Mouse (Mus musculus) hematopoietic stem cell, adult 5-6 weeks (primary cell): Measurements from ENCODE around the gene Dnajc1. TPM values are rescaled to one million over a fixed set of nuclear protein-coding genes. Genes with fewer than 3 reads are reported as not detected.

Source experiments
- ATAC-seq, 2 experiments: fragments of 125-278 bp in 1 of 2; replicated peaks in 1 of 2; 2 replicates each; pipeline ENCODE4 v1.8.0; 2016 to 2017; ENCODE audit warnings: inconsistent platforms in 2 of 2, mild to moderate bottlenecking in 2 of 2, moderate number of reproducible peaks in 2 of 2, low read depth in 1 of 2, moderate TSS enrichment in 1 of 2; ENCODE audit not compliant: low FRiP score in 2 of 2, poor library complexity in 2 of 2, severe bottlenecking in 2 of 2, insufficient read depth in 1 of 2, low TSS enrichment in 1 of 2
- total RNA-seq: library from RNA; stranded (forward); fragments of 172-1452, 232-1000 nt; gene quantifications from 2 replicates; pipeline ENCODE4 v1.2.3, GENCODE M21; 2017

Gene Dnajc1
- total RNA-seq, 1 experiment from 2014 or later: 103 TPM

DNA sequence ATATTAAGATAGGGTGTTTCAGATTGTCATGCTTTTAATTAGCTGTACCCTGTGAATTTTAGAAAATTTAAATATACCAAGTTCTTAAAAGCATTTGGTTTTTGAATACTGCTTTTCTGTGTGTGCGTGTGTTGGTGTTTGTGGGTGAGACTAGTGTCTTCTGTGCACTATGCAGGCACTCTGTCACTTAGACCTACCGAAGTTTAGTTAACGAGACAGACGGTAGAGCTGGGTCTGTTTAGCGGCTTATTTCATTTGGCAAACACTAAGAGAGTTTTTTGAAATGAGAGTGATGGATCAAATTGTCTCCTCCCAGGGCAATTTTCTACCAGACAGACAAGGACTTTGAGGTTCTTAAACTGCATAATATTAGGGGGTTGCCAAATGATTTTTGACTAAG lies 231.6 kb downstream of the Dnajc1 start:
- no peak for ATAC-seq

DNA sequence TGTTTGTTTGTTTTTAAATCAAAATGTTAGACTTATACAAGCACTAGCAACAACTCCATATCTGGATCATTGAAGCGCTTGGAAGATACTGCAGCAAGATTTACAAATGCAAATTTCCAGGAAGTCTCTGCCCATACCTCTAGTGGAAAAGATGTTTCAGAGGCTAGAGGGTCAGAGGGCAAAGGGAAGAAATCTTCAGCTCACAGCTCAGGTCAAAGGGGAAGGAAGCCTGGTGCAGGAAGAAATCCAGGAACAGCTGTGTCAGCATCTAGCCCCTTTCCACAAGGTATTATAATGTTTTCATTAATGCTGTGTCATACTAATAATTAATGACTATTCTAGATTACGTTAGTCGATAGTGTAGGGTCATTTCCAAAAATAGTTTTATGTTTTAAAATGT lies 233.2 kb downstream of the Dnajc1 start:
- ATAC-seq: no peak

DNA sequence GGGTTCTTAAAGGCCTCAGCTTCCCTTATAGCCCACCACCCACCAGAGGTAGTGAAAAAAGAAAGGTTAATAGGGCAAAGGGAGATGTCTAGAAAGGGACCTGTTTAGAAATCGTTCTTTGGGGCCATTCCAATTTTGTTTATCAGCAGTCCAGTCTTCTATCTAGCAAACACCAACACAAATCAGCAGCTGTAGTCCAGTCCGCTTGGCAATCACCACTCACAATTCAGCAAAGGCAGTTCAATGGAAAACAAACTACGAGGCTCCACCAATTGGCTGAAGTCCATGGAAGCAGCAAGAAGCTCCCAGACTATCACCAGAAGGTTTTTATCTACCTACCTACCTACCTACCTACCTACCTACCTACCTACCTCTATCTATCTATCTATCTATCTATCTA lies 236.5 kb downstream of the Dnajc1 start:
- ATAC-seq: no peak
